Mouse (Mus musculus) neural tube, embryonic 12.5 days (tissue): ENCODE measurements around the gene Pou3f1. TPM values are rescaled to one million over a fixed set of nuclear protein-coding genes. Genes with fewer than 3 reads are reported as not detected.

ENCODE experiments used
- ATAC-seq: fragments of 200-750 bp; cut with Nextera tagmentation; 2 replicates; pipeline ENCODE4 v1.8.0; 2017; ENCODE audit warnings: low read depth, mild to moderate bottlenecking, moderate TSS enrichment, moderate library complexity; ENCODE audit not compliant: low FRiP score
- H3K27ac ChIP-seq: fragments of 300-500 bp; sonication (generic); 2 replicates; pipeline ENCODE4 v1.5.1; 2016
- H3K27me3 ChIP-seq: fragments of 300-500 bp; sonication (generic); replicated peaks from 2 replicates; pipeline ENCODE4 v1.6.1; 2016; ENCODE audit warnings: mild to moderate bottlenecking
- H3K36me3 ChIP-seq: fragments of 300-500 bp; sonication (generic); 2 replicates; pipeline ENCODE4 v1.6.1; 2016; ENCODE audit warnings: mild to moderate bottlenecking
- H3K4me1 ChIP-seq: fragments of 300-500 bp; sonication (generic); 2 replicates; pipeline ENCODE4 v1.6.1; 2016
- H3K4me2 ChIP-seq: fragments of 300-500 bp; sonication (generic); replicated peaks from 2 replicates; pipeline ENCODE4 v1.6.1; 2016; ENCODE audit warnings: mild to moderate bottlenecking
- H3K4me3 ChIP-seq: fragments of 300-500 bp; sonication (generic); 2 replicates; pipeline ENCODE4 v1.5.1; 2016
- H3K9ac ChIP-seq: fragments of 300-500 bp; sonication (generic); 2 replicates; pipeline ENCODE4 v1.6.1; 2016; ENCODE audit warnings: mild to moderate bottlenecking
- H3K9me3 ChIP-seq: fragments of 300-500 bp; sonication (generic); 2 replicates; pipeline ENCODE4 v1.6.1; 2016; ENCODE audit warnings: mild to moderate bottlenecking
- WGBS: fragments of 180-500 bp; shearing (Covaris S2); methylation state at CpG from one replicate; pipeline ENCODE4 v1.1.7; 2016; 5-methylcytosine and 5-hydroxymethylcytosine counted together
- polyA plus RNA-seq: library from polyadenylated mRNA; unstranded; fragments of >200 nt; fragmentation: Nextera tagmentation; extraction: Ambion mirVana; gene quantifications from 2 replicates; pipeline ENCODE4 v1.2.1, GENCODE M21; 2016

Pou3f1 gene
- polyA plus RNA-seq, 1 experiment from 2014 or later = 25.8 TPM

DNA sequence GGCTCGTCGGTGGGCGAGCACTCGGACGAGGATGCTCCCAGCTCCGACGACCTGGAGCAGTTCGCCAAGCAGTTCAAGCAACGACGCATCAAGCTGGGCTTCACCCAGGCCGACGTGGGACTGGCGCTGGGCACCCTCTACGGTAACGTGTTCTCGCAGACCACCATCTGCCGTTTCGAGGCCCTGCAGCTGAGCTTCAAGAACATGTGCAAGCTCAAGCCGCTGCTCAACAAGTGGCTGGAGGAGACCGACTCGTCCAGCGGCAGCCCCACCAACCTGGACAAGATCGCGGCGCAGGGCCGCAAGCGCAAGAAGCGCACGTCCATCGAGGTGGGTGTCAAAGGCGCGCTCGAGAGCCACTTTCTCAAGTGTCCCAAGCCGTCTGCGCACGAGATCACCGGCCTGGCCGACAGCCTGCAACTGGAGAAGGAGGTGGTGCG is 1.8 kb downstream of the Pou3f1 start:
- Histone ChIP-seq H3K9me3 (no peaks in the 10 kb centered on the region), H3K27ac (no peak overlapping the region), H3K9ac (peak overlapping the region; percentile 69), H3K4me3 (peak overlapping the region; percentile 59), H3K4me2 (peak overlapping the region; percentile 95), H3K36me3 (no peaks in the 10 kb centered on the region), H3K27me3 (peaks cover 91% of the 10 kb centered on the region), H3K4me1 (peaks cover 36% of the 10 kb centered on the region)
- ATAC-seq = no peak
- under 1% methylated on average over 39 of the region's 39 CpGs for WGBS

DNA sequence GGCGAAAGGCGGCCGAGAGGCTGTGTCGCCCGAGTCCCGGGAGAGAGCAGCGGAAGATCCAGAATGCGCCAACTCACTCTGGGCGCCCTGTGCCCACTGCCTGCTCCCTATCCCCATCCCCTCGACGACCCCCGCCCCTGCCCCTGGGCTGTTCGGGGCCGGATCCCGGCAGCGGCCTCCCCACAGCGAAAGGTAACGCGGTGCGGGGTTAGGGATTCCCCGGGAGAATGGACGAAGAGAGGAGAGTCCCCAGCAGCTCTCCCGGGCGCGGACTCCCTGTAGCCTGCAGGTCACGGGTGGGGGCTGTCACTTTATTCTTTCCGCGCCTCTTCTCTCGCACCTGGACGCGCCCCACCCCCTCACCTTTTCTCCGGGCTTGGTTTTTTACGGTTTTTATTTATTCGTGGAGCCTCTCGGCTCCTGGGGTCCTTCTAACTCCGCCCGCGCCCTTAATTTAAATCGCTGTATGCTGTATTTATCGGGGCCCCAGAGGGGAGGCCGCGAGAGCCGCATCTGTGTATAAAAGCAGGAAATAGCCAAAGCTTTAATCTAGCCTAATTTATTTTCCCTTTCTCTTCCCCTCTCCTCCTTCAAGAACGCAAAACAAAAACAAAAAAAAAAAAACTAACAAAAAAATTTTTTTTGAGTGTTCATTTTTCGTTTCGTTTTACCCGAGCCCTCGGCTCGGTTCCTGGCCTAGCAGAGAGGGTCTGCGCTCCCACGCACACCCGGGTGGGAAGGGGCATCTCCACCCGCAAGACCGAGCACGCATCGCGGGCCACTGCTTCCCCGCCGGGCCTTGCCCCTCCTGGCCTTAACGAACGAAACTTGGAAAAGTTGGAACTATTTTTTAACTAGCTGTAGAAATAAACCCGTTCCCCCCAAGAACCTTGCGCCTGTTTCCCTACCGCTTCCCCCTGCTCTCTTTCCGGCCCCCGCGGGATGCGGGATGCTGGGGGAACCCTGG is 2.9 kb downstream of the Pou3f1 start:
- Histone ChIP-seq H3K27ac (peak overlapping the region; percentile 22; the same call in 1 of the 2 replicates), H3K27me3 (peaks cover 89% of the 10 kb centered on the region), H3K9ac (peak overlapping the region; percentile 56), H3K4me2 (peak overlapping the region; percentile 95), H3K4me3 (peak overlapping the region; percentile 59), H3K9me3 (no peaks in the 10 kb centered on the region), H3K4me1 (peaks cover 34% of the 10 kb centered on the region), H3K36me3 (no peaks in the 10 kb centered on the region)
- WGBS = 1% methylated on average over 68 of the region's 68 CpGs
- ATAC-seq = no peak

DNA sequence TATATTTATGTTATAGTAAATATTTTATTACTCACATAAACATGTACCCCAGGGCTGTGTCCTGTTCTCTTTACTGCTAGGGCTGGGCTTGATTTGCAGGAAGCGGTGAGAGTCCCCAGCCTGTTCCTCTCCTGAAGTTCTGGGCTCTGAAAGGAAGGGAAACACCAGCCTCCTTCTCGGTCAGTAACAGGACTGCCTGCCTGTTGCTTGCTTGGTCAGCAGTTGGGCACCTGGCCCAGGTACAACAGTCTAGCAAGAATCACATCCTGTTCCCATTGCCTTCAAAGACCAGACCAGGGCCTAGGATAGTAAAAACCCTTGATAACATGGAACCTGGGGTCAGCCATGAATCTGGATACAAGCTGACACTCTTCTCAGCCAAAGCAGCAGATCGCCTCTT is 4.0 kb downstream of the Pou3f1 start:
- H3K27me3 ChIP-seq = peaks cover 88% of the 10 kb centered on the region
- WGBS = 49% methylated on average over 3 of the region's 3 CpGs
- ATAC-seq = no peak
- H3K4me2 ChIP-seq = peak overlapping the region; percentile 49
- H3K9me3 ChIP-seq = no peaks in the 10 kb centered on the region
- H3K4me3 ChIP-seq = peak overlapping the region; percentile 25
- H3K36me3 ChIP-seq = no peaks in the 10 kb centered on the region
- H3K27ac ChIP-seq = no peak overlapping the region
- peaks cover 34% of the 10 kb centered on the region for H3K4me1 ChIP-seq
- no peak overlapping the region for H3K9ac ChIP-seq

DNA sequence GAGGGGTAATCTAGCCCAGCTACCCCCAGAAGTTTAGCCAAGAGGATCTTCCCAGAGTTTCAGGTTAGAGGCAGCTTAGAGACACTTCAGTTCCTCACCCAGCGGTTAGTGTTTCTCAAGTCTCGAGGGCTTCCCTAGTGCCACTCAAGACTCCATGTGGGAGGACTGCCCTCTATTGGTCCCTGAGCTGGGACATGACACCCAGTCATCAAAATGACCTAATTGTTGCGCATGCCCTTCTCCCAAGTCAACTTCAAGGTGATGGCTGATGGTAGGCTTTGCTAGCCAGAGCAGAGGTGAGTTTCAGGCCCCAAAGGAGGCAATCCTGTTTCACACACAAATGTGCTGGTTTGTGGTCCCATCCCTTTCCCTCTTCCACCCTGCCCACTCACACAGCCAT is 6.4 kb downstream of the Pou3f1 start:
- no peak overlapping the region for H3K4me3 ChIP-seq
- no peaks in the 10 kb centered on the region for H3K36me3 ChIP-seq
- WGBS = 57% methylated on average over 3 of the region's 3 CpGs
- H3K4me1 ChIP-seq = peaks cover 28% of the 10 kb centered on the region
- no peak overlapping the region for H3K9ac ChIP-seq
- ATAC-seq = no peak
- H3K27me3 ChIP-seq = peaks cover 86% of the 10 kb centered on the region
- H3K4me2 ChIP-seq = peak overlapping the region; percentile 35; the same call in 1 of the 2 replicates
- no peaks in the 10 kb centered on the region for H3K9me3 ChIP-seq
- H3K27ac ChIP-seq = no peak overlapping the region

DNA sequence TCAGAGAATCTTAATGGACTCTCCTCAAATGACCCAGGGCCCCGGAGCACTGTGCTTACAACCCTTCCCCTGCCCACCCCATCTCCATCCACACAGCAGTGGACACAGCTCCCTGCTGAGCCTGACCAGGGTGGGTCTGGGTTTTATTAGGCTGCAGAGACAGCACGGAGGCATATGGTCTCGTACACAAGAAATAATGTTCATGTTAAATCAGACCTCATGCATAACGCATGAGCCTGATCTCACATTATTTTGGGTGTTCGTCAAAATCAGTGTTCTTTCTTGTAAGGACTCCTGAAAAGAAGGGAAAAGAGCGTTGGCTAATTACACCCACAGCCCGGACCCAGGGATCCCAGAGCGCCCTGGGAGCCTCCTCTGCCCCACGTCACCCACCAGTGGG is 7.6 kb downstream of the Pou3f1 start:
- Histone ChIP-seq H3K27me3 (peaks cover 78% of the 10 kb centered on the region), H3K9ac (no peak overlapping the region), H3K4me1 (peaks cover 24% of the 10 kb centered on the region), H3K4me2 (peak overlapping the region; percentile 35), H3K36me3 (no peaks in the 10 kb centered on the region), H3K27ac (no peak overlapping the region), H3K4me3 (no peak overlapping the region), H3K9me3 (no peaks in the 10 kb centered on the region)
- WGBS = 36% methylated on average over 9 of the region's 9 CpGs
- no peak for ATAC-seq

DNA sequence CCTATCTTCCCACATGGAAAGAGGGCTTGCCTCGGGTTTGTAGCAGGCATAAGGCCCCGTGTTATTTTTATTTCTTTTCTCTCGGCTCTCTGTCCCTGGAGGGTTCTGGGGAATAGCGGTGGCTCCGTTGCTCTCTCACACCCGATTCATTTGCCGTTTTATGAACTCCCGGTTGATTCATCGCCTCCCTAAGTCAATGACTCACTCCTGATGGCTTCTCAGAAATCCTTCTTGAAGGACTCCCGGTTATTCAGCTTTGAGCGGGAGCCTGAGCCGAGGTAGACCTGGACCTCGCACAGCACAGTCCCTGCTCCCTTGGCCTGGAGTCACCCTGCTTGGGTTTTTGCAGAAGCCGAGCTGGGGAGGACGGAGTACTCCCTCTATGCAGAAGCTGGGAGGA is 8.0 kb downstream of the Pou3f1 start:
- H3K9ac ChIP-seq = no peak overlapping the region
- H3K27me3 ChIP-seq = peaks cover 77% of the 10 kb centered on the region
- no peak overlapping the region for H3K27ac ChIP-seq
- no peak overlapping the region for H3K4me3 ChIP-seq
- peaks cover 20% of the 10 kb centered on the region; the same call in 1 of the 2 replicates for H3K4me1 ChIP-seq
- peak overlapping the region; percentile 35 for H3K4me2 ChIP-seq
- ATAC-seq = no peak
- H3K9me3 ChIP-seq = no peaks in the 10 kb centered on the region
- H3K36me3 ChIP-seq = no peaks in the 10 kb centered on the region
- 41% methylated on average over 15 of the region's 15 CpGs for WGBS

DNA sequence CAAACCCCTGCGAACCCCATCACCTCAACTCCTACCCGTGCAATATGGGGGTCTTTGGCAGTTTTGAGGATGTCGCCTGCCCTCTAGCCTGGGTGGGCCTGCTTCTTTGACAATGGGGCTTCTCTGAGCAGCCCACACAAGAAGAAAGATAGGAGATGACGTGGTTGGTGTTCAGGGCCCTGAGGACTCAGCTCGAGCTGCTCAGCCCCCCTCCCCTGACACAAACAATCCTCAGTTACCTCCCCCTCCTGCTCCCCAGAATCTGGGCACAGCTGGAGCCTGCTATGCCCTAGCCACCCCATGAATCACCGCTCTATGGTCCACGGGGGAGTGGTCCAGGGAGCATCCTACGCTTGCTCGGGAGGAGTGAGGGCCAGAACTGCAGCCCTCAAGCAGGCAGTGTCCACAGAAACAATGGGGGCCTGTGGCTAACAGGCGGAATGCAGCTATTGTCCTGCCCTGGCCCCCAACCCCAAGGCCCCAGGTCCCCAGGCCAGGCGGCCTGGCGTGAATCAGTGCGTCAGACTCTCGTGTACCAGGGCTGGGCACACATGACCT is 10.9 kb downstream of the Pou3f1 start:
- Histone ChIP-seq H3K4me1 (peaks cover 32% of the 10 kb centered on the region), H3K9ac (peak overlapping the region; percentile 36; the same call in 1 of the 2 replicates), H3K9me3 (no peaks in the 10 kb centered on the region), H3K4me3 (no peak overlapping the region), H3K27me3 (peaks cover 76% of the 10 kb centered on the region), H3K4me2 (peak overlapping the region; percentile 36), H3K36me3 (no peaks in the 10 kb centered on the region), H3K27ac (peak overlapping the region; percentile 51)
- 12% methylated on average over 14 of the region's 14 CpGs for WGBS
- peak; percentile 38; the same call in 1 of the 2 replicates for ATAC-seq

DNA sequence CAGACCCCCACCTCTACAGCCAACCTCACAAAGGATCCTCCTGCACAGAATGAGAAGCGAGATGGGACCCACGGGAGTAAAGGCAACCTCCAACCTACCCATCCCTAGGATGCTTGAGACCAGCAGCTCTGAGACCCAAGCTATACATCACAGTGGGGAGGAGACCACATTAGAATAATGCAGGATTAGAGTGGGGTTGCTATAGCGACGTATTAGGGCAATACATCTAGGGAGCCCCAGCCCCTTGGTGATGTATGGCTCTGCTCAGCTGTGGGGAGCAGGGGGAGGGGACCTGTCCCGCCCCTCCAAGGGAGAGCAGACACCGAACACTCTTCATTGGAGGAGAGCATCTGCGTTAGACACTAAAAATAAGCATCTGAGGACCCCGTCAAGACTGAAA is 11.5 kb downstream of the Pou3f1 start:
- Histone ChIP-seq H3K9me3 (no peaks in the 10 kb centered on the region), H3K4me1 (peaks cover 38% of the 10 kb centered on the region), H3K4me3 (no peak overlapping the region), H3K9ac (no peak overlapping the region), H3K4me2 (peak overlapping the region; percentile 36), H3K27me3 (peaks cover 72% of the 10 kb centered on the region), H3K36me3 (no peaks in the 10 kb centered on the region), H3K27ac (peak overlapping the region; percentile 51)
- peak; percentile 91 for ATAC-seq
- 3% methylated on average over 8 of the region's 8 CpGs for WGBS

DNA sequence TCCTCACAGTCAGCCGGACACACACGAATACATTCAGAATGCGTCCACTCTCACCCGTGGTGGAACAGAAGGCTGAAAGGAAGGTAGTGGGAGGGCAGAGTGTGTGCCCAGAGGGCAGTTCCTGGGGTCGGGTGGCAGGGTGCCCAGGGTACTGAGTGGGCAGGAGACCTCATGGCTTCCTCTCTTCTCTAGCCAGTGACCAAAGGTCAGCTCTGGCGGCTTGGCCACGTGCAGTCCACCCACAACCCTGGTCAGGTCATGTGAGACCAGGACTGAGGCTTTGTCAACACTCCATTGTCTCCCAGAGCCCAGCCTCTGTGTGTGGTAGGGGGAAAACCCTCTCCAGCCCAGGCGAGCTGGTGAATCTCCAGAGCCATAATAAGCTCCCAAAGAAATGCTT is 13.6 kb downstream of the Pou3f1 start:
- ATAC-seq = no peak
- H3K4me1 ChIP-seq = peaks cover 52% of the 10 kb centered on the region
- H3K27me3 ChIP-seq = peaks cover 65% of the 10 kb centered on the region
- no peak overlapping the region for H3K9ac ChIP-seq
- no peak overlapping the region for H3K27ac ChIP-seq
- no peak overlapping the region for H3K4me2 ChIP-seq
- H3K4me3 ChIP-seq = no peak overlapping the region
- 69% methylated on average over 8 of the region's 8 CpGs for WGBS
- H3K36me3 ChIP-seq = no peaks in the 10 kb centered on the region
- no peaks in the 10 kb centered on the region for H3K9me3 ChIP-seq

DNA sequence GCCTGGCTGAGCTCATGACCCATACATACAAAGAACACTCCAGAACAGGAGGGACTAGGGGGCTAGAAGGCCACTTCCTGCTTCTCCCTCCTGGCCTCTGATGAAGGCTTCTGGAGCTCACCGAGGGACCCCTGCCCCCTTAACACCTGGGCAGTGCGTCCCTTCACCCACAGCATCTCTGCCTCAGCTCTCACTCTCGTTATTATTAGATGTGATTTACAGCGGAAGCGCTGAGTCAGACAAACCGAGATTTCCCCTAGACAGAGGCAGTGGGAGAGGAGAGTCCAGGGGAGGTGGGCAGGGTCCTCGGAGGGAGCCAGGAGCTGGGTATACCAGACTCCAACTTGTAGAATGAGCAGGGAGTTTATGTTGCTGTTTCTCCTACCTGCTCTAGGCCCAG is 15.0 kb downstream of the Pou3f1 start:
- Histone ChIP-seq H3K9me3 (no peaks in the 10 kb centered on the region), H3K4me1 (peaks cover 52% of the 10 kb centered on the region), H3K27me3 (peaks cover 53% of the 10 kb centered on the region), H3K9ac (no peak overlapping the region), H3K36me3 (0 out of 2 replicates have a peak, but pooled peaks cover 4% of the 10 kb centered on the region), H3K27ac (no peak overlapping the region), H3K4me3 (no peak overlapping the region), H3K4me2 (no peak overlapping the region; the same call in 1 of the 2 replicates)
- ATAC-seq = no peak
- 24% methylated on average over 7 of the region's 7 CpGs for WGBS

DNA sequence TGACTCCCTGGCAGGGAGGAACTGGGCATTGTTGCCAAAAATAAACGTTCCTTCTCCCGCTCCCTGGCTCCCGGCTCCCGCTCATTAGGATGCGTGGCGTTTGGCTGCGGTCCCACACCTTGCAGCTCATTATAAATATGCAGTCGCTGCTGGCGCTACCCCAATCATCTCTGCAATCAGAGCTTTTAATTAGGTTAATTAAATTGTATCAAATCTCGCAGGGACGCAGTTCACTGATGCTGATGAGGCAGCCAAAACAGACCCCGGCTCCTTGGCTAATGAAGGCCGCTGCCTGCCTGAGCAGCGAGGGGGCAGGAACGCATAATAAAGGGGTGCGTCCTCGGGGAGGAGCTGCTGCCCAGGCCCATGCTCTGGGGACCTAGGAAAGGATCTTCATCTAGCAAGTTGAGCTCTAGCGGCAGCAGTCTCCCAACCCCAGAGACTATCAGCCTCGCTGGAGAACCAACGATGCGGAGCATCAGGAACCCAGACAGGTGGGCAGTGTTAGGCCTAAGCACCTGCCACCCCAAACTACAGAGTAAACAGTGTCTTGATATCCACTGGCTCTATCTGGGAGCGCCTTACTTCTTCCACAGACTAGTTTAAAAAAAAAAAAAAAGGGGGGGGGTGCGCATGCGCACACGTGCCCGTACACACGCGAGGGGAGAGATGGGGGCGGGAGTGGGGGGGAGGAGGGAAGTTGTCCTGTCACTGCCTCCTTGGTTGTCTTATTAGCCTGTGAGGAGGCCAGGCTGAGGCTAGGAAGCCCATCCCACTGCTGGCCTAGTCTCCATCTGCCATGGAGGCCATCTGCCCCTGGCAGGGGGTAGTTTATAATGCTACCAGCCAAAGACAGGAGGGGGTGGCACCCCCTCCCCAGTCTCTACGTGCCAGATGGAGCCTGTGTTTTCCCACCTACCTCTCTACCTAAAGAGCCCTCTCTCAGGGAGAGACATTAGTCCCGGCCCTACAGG is 16.0 kb downstream of the Pou3f1 start:
- Histone ChIP-seq H3K36me3 (peaks cover 9% of the 10 kb centered on the region), H3K9ac (0 out of 2 replicates have a peak overlapping the region, but pooled peaks have one; percentile 14), H3K4me3 (peak overlapping the region; percentile 19), H3K4me2 (peak overlapping the region; percentile 52), H3K9me3 (no peaks in the 10 kb centered on the region), H3K4me1 (peaks cover 44% of the 10 kb centered on the region), H3K27me3 (peaks cover 45% of the 10 kb centered on the region), H3K27ac (no peak overlapping the region; the same call in 1 of the 2 replicates)
- no peak; the same call in none of the 2 replicates for ATAC-seq
- WGBS = 2% methylated on average over 26 of the region's 31 CpGs
